Comparison of ENCODE assay signal across 8 mouse cellular contexts in the genomic region with DNA sequence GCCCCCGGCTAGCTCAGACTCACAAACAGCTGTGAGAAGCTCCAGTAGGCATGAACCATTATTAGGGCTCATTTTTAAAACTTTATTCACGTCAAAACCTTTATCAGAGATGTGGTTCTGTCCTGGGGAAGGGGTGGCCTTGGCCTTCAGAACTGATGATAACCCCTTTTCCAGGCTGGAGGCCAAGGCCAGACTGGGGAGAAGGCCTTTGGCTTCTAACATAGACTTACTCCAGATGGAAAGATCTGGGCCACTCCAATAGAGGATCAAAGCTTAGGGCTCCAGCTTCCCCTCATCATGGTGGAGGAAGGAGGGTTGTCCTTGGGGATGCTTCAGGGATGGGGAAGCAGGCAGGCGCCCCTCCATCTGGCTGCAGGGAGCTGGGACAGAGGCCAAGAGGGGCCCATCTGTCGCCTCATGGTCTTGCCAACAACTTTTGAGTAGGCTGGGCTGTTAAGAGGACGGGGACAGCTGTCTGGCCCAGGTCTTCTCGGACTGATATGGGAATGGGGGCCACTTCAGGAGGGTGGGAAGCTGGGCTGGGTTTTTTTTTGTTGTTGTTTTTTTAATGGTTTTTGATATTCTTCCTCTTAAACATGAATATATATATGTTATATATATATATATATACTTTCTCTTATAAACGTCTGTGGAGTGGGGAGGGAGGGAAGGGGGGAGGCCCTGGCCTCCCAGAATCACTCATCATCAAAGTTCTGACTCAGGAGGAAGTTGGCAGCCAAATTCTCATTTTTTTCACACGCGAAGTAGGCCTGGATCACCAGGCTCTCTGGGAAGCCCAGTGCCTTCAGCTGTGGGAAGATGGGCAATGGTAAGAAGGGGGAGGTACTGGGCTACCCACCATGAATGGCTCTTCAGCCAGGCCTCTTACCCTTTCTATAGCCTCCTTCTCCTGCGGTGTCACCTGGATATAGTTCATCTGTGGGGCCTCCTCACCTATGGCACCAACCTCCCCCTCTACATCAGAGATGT. TPM values are rescaled to one million over a fixed set of nuclear protein-coding genes. Genes with fewer than 3 reads are reported as not detected.
DNase-seq lines count a peak whose midpoint lies in the region; ATAC-seq lines count a peak whose summit lies in the region.

No protein-coding gene starts in this region.

- H3K4me1 ChIP-seq in midbrain, embryonic 12.5 days: peaks cover 21% of the 10 kb centered on the region
- peaks cover 41% of the 10 kb centered on the region for H3K4me1 ChIP-seq in midbrain, embryonic 10.5 days
- H3K4me1 ChIP-seq in hindbrain, embryonic 12.5 days: peaks cover 37% of the 10 kb centered on the region
- H3K4me1 ChIP-seq in liver, embryonic 11.5 days (replicated peaks; ENCODE audit: control insufficient read depth, insufficient read depth, low read length): peaks cover 44% of the 10 kb centered on the region

- no peaks in the 10 kb centered on the region for H3K9me3 ChIP-seq in midbrain, embryonic 12.5 days
- H3K9me3 ChIP-seq in midbrain, embryonic 10.5 days (replicated peaks): no peaks in the 10 kb centered on the region; the same call in 1 of the 2 replicates
- H3K9me3 ChIP-seq in hindbrain, embryonic 12.5 days (replicated peaks): no peaks in the 10 kb centered on the region
- no peaks in the 10 kb centered on the region for H3K9me3 ChIP-seq in liver, embryonic 11.5 days (ENCODE audit: control insufficient read depth, low read length)

- no peak overlapping the region for H3K4me2 ChIP-seq in midbrain, embryonic 12.5 days (replicated peaks)
- H3K4me2 ChIP-seq in hindbrain, embryonic 12.5 days (replicated peaks): no peak overlapping the region
- no peak overlapping the region for H3K4me2 ChIP-seq in liver, embryonic 11.5 days

- no peak overlapping the region for H3K4me3 ChIP-seq in midbrain, embryonic 12.5 days
- H3K4me3 ChIP-seq in midbrain, embryonic 10.5 days: no peak overlapping the region
- H3K4me3 ChIP-seq in hindbrain, embryonic 12.5 days: no peak overlapping the region
- no peak overlapping the region for H3K4me3 ChIP-seq in liver, embryonic 11.5 days (ENCODE audit: low read depth, low read length)

- no peaks in the 10 kb centered on the region for H3K27me3 ChIP-seq in midbrain, embryonic 12.5 days
- no peaks in the 10 kb centered on the region for H3K27me3 ChIP-seq in midbrain, embryonic 10.5 days (ENCODE audit: low read depth, poor library complexity, severe bottlenecking)
- no peaks in the 10 kb centered on the region for H3K27me3 ChIP-seq in hindbrain, embryonic 12.5 days
- no peaks in the 10 kb centered on the region for H3K27me3 ChIP-seq in liver, embryonic 11.5 days (replicated peaks; ENCODE audit: control insufficient read depth, insufficient read depth, low read length)

- H3K36me3 ChIP-seq in midbrain, embryonic 12.5 days: peaks cover 54% of the 10 kb centered on the region
- peaks cover 60% of the 10 kb centered on the region for H3K36me3 ChIP-seq in midbrain, embryonic 10.5 days
- peaks cover 53% of the 10 kb centered on the region for H3K36me3 ChIP-seq in hindbrain, embryonic 12.5 days
- peaks cover 32% of the 10 kb centered on the region for H3K36me3 ChIP-seq in liver, embryonic 11.5 days (ENCODE audit: control insufficient read depth, insufficient read depth, low read length)

- 82% methylated on average over 10 of the region's 10 CpGs for WGBS in midbrain, embryonic 12.5 days
- 88% methylated on average over 10 of the region's 10 CpGs for WGBS in midbrain, embryonic 10.5 days
- WGBS in hindbrain, embryonic 12.5 days: 82% methylated on average over 10 of the region's 10 CpGs
- 72% methylated on average over 10 of the region's 10 CpGs for WGBS in liver, embryonic 11.5 days

- peak; percentile 13; the same call in 1 of the 2 replicates for ATAC-seq in frontal cortex, adult (ENCODE audit: low TSS enrichment)
- ATAC-seq in midbrain, embryonic 12.5 days (ENCODE audit: low FRiP score, low read depth): no peak
- 0 out of 2 replicates have a peak, but pooled peaks have one; percentile 17 for ATAC-seq in hindbrain, embryonic 12.5 days (ENCODE audit: low FRiP score)
- ATAC-seq in liver, embryonic 11.5 days (replicated peaks; ENCODE audit: low FRiP score): no peak
- ATAC-seq in activated CD4-positive, CD25-positive, alpha-beta regulatory T cell, adult 4 months: no peak
- ATAC-seq in erythroid progenitor cell, adult 5-6 weeks (replicated peaks; ENCODE audit: low FRiP score, poor library complexity, severe bottlenecking): no peak

- peak overlapping the region; percentile 26; the same call in 1 of the 2 replicates for H3K27ac ChIP-seq in midbrain, embryonic 12.5 days (replicated peaks)
- H3K27ac ChIP-seq in midbrain, embryonic 10.5 days (replicated peaks): no peak overlapping the region
- H3K27ac ChIP-seq in hindbrain, embryonic 12.5 days: peak overlapping the region; percentile 14
- H3K27ac ChIP-seq in liver, embryonic 11.5 days (ENCODE audit: low read depth, low read length): 0 out of 2 replicates have a peak overlapping the region, but pooled peaks have one; percentile 3

- no peak overlapping the region; the same call in 1 of the 2 replicates for H3K9ac ChIP-seq in midbrain, embryonic 12.5 days (replicated peaks)
- no peak overlapping the region for H3K9ac ChIP-seq in hindbrain, embryonic 12.5 days
- H3K9ac ChIP-seq in liver, embryonic 11.5 days (ENCODE audit: low read depth, low read length): no peak overlapping the region

- no peak for DNase-seq in frontal cortex, postnatal 25 days (ENCODE audit: low spot score in 2 of 2)
- DNase-seq in midbrain, embryonic 10.5 days (ENCODE audit: low spot score): no peak
- no peak for DNase-seq in liver, embryonic 11.5 days (ENCODE audit: low spot score)

RNA-seq across cellular contexts. Expression of gene Gadd45gip1, which starts 3.8 kb away (rescaled TPM):
- 36.1 and 36.6 TPM in 2 replicates for polyA plus RNA-seq in midbrain, embryonic 12.5 days (2016; fragmentation: Nextera tagmentation; extraction: Ambion mirVana)
- polyA plus RNA-seq in midbrain, embryonic 10.5 days (2016; fragmentation: Nextera tagmentation; extraction: Ambion mirVana): 46.3 and 47.2 TPM in 2 replicates
- polyA plus RNA-seq in hindbrain, embryonic 12.5 days (2016; fragmentation: Nextera tagmentation; extraction: Ambion mirVana): 35.7 and 38.6 TPM in 2 replicates
- 87.8 and 90.6 TPM in 2 replicates for polyA plus RNA-seq in liver, embryonic 11.5 days (2014; fragmentation: Nextera tagmentation; extraction: Ambion mirVana)
- 10 to 100 TPM; 18.5 to 21.5 TPM for polyA plus RNA-seq in activated CD4-positive, CD25-positive, alpha-beta regulatory T cell, adult 4 months (2017; shearing (Covaris generic))
- 6.7 and 7.6 TPM in 2 replicates for total RNA-seq in erythroid progenitor cell, adult 5-6 weeks (2015; ENCODE audit: low replicate concordance)
- total RNA-seq in erythroid progenitor cell, adult 5-6 weeks (2017; ENCODE audit: low replicate concordance): 11.3 and 16.4 TPM in 2 replicates

RNA-seq across cellular contexts. Expression of gene Rad23a, which starts 5.3 kb away (rescaled TPM):
- 104 and 110 TPM in 2 replicates for polyA plus RNA-seq in midbrain, embryonic 12.5 days (2016; fragmentation: Nextera tagmentation; extraction: Ambion mirVana)
- polyA plus RNA-seq in midbrain, embryonic 10.5 days (2016; fragmentation: Nextera tagmentation; extraction: Ambion mirVana): 124 and 131 TPM in 2 replicates
- polyA plus RNA-seq in hindbrain, embryonic 12.5 days (2016; fragmentation: Nextera tagmentation; extraction: Ambion mirVana): 88.8 and 101 TPM in 2 replicates
- polyA plus RNA-seq in liver, embryonic 11.5 days (2014; fragmentation: Nextera tagmentation; extraction: Ambion mirVana): 188 and 191 TPM in 2 replicates
- polyA plus RNA-seq in activated CD4-positive, CD25-positive, alpha-beta regulatory T cell, adult 4 months (2017; shearing (Covaris generic)): 100 to 1,000 TPM; 125 to 131 TPM
- 273 and 355 TPM in 2 replicates for total RNA-seq in erythroid progenitor cell, adult 5-6 weeks (2015; ENCODE audit: low replicate concordance)
- 296 and 306 TPM in 2 replicates for total RNA-seq in erythroid progenitor cell, adult 5-6 weeks (2017; ENCODE audit: low replicate concordance)

RNA-seq across cellular contexts. Expression of gene Calr, which starts 11.6 kb away (rescaled TPM):
- 640 and 681 TPM in 2 replicates for polyA plus RNA-seq in midbrain, embryonic 12.5 days (2016; fragmentation: Nextera tagmentation; extraction: Ambion mirVana)
- polyA plus RNA-seq in midbrain, embryonic 10.5 days (2016; fragmentation: Nextera tagmentation; extraction: Ambion mirVana): 723 and 798 TPM in 2 replicates
- polyA plus RNA-seq in hindbrain, embryonic 12.5 days (2016; fragmentation: Nextera tagmentation; extraction: Ambion mirVana): 792 and 820 TPM in 2 replicates
- polyA plus RNA-seq in liver, embryonic 11.5 days (2014; fragmentation: Nextera tagmentation; extraction: Ambion mirVana): 860 and 893 TPM in 2 replicates
- polyA plus RNA-seq in activated CD4-positive, CD25-positive, alpha-beta regulatory T cell, adult 4 months (2017; shearing (Covaris generic)): 100 to 1,000 TPM; 269 to 303 TPM
- total RNA-seq in erythroid progenitor cell, adult 5-6 weeks (2015; ENCODE audit: low replicate concordance): 261 and 337 TPM in 2 replicates
- 660 and 677 TPM in 2 replicates for total RNA-seq in erythroid progenitor cell, adult 5-6 weeks (2017; ENCODE audit: low replicate concordance)

RNA-seq across cellular contexts. Expression of gene Dand5, which starts 12.5 kb away (rescaled TPM):
- 5.0 and 6.1 TPM in 2 replicates for polyA plus RNA-seq in midbrain, embryonic 12.5 days (2016; fragmentation: Nextera tagmentation; extraction: Ambion mirVana)
- 2.9 and 5.3 TPM in 2 replicates for polyA plus RNA-seq in midbrain, embryonic 10.5 days (2016; fragmentation: Nextera tagmentation; extraction: Ambion mirVana)
- polyA plus RNA-seq in hindbrain, embryonic 12.5 days (2016; fragmentation: Nextera tagmentation; extraction: Ambion mirVana): 6.6 and 7.1 TPM in 2 replicates
- polyA plus RNA-seq in liver, embryonic 11.5 days (2014; fragmentation: Nextera tagmentation; extraction: Ambion mirVana): 4.5 and 4.9 TPM in 2 replicates
- polyA plus RNA-seq in activated CD4-positive, CD25-positive, alpha-beta regulatory T cell, adult 4 months (2017; shearing (Covaris generic)): 1 to 10 TPM; 4.2 to 4.5 TPM
- 2.5 and 3.8 TPM in 2 replicates for total RNA-seq in erythroid progenitor cell, adult 5-6 weeks (2015; ENCODE audit: low replicate concordance)
- 5.4 and 6.7 TPM in 2 replicates for total RNA-seq in erythroid progenitor cell, adult 5-6 weeks (2017; ENCODE audit: low replicate concordance)

RNA-seq across cellular contexts. Expression of gene Farsa, which starts 21.6 kb away (rescaled TPM):
- polyA plus RNA-seq in midbrain, embryonic 12.5 days (2016; fragmentation: Nextera tagmentation; extraction: Ambion mirVana): 105 and 113 TPM in 2 replicates
- 133 and 139 TPM in 2 replicates for polyA plus RNA-seq in midbrain, embryonic 10.5 days (2016; fragmentation: Nextera tagmentation; extraction: Ambion mirVana)
- 92.2 and 98.9 TPM in 2 replicates for polyA plus RNA-seq in hindbrain, embryonic 12.5 days (2016; fragmentation: Nextera tagmentation; extraction: Ambion mirVana)
- 130 TPM in 2 replicates for polyA plus RNA-seq in liver, embryonic 11.5 days (2014; fragmentation: Nextera tagmentation; extraction: Ambion mirVana)
- polyA plus RNA-seq in activated CD4-positive, CD25-positive, alpha-beta regulatory T cell, adult 4 months (2017; shearing (Covaris generic)): 10 to 100 TPM; 45.8 to 58.4 TPM
- total RNA-seq in erythroid progenitor cell, adult 5-6 weeks (2015; ENCODE audit: low replicate concordance): 11.2 and 19.7 TPM in 2 replicates
- 29.4 and 35.6 TPM in 2 replicates for total RNA-seq in erythroid progenitor cell, adult 5-6 weeks (2017; ENCODE audit: low replicate concordance)

Comparison
In these comparisons a context has a peak if more than half of its experiments do, and no peak if none do; other contexts are left out.
1. ATAC-seq: peak in frontal cortex, adult (single experiment) and hindbrain, embryonic 12.5 days (single experiment); none in midbrain, embryonic 12.5 days (single experiment), liver, embryonic 11.5 days (single experiment), activated CD4-positive, CD25-positive, alpha-beta regulatory T cell, adult 4 months (single experiment) and erythroid progenitor cell, adult 5-6 weeks (single experiment).